Mouse (Mus musculus) midbrain, embryonic 13.5 days (tissue): ENCODE measurements around the gene 2010111I01Rik. TPM values are rescaled to one million over a fixed set of nuclear protein-coding genes. Genes with fewer than 3 reads are reported as not detected.

Experiments
- ATAC-seq: fragments of 200-750 bp; cut with Nextera tagmentation; 2 replicates; pipeline ENCODE4 v1.8.0; 2017; ENCODE audit warnings: mild to moderate bottlenecking, moderate TSS enrichment, moderate library complexity
- H3K27ac ChIP-seq: fragments of 300-500 bp; sonication (generic); 2 replicates; pipeline ENCODE4 v1.5.1; 2015; ENCODE audit warnings: inconsistent platforms, mild to moderate bottlenecking, moderate library complexity
- H3K27me3 ChIP-seq: fragments of 300-500 bp; sonication (generic); 2 replicates; pipeline ENCODE4 v1.6.1; 2015; ENCODE audit warnings: mild to moderate bottlenecking, inconsistent platforms
- H3K36me3 ChIP-seq: fragments of 300-500 bp; sonication (generic); 2 replicates; pipeline ENCODE4 v1.6.1; 2015; ENCODE audit warnings: mild to moderate bottlenecking, inconsistent platforms
- H3K4me1 ChIP-seq: fragments of 300-500 bp; sonication (generic); replicated peaks from 2 replicates; pipeline ENCODE4 v1.6.1; 2015; ENCODE audit warnings: inconsistent platforms
- H3K4me2 ChIP-seq: fragments of 300-500 bp; sonication (generic); replicated peaks from 2 replicates; pipeline ENCODE4 v1.6.1; 2015; ENCODE audit warnings: moderate library complexity, mild to moderate bottlenecking, inconsistent platforms
- H3K4me3 ChIP-seq: fragments of 300-500 bp; sonication (generic); replicated peaks from 2 replicates; pipeline ENCODE4 v1.5.1; 2015; ENCODE audit warnings: mild to moderate bottlenecking, inconsistent platforms
- H3K9ac ChIP-seq: fragments of 300-500 bp; sonication (generic); replicated peaks from 2 replicates; pipeline ENCODE4 v1.6.1; 2015; ENCODE audit warnings: mild to moderate bottlenecking, inconsistent platforms
- H3K9me3 ChIP-seq: fragments of 300-500 bp; sonication (generic); 2 replicates; pipeline ENCODE4 v1.6.1; 2016; ENCODE audit warnings: mild to moderate bottlenecking, inconsistent platforms
- WGBS: fragments of 180-500 bp; shearing (Covaris S2); methylation state at CpG from one replicate; pipeline ENCODE4 v1.1.7; 2015; 5-methylcytosine and 5-hydroxymethylcytosine counted together
- polyA plus RNA-seq: library from polyadenylated mRNA; unstranded; fragments of >200 nt; fragmentation: Nextera tagmentation; extraction: Ambion mirVana; gene quantifications from 2 replicates; pipeline ENCODE4 v1.2.1, GENCODE M21; 2015

2010111I01Rik gene
- polyA plus RNA-seq, 1 experiment from 2014 or later: 28.6 TPM

GRCm38 (mm10) chr13:63112598-63113372 is 148.1 kb downstream of the 2010111I01Rik start:
- Histone ChIP-seq H3K36me3 (no peaks in the 10 kb centered on the region), H3K27me3 (no peaks in the 10 kb centered on the region), H3K4me3 (no peak overlapping the region), H3K9ac (no peak overlapping the region), H3K4me1 (peaks cover 25% of the 10 kb centered on the region), H3K4me2 (no peak overlapping the region), H3K9me3 (no peaks in the 10 kb centered on the region), H3K27ac (peak overlapping the region; percentile 70)
- peak; percentile 83 for ATAC-seq
- WGBS: 32% methylated on average over 10 of the region's 10 CpGs

GRCm38 (mm10) chr13:63113881-63114301 is 149.2 kb downstream of the 2010111I01Rik start:
- Histone ChIP-seq H3K36me3 (no peaks in the 10 kb centered on the region), H3K9ac (no peak overlapping the region), H3K27ac (peak overlapping the region; percentile 45), H3K9me3 (no peaks in the 10 kb centered on the region), H3K4me3 (no peak overlapping the region), H3K4me2 (no peak overlapping the region), H3K27me3 (no peaks in the 10 kb centered on the region), H3K4me1 (peaks cover 25% of the 10 kb centered on the region)
- WGBS: 17% methylated on average over 4 of the region's 4 CpGs
- no peak for ATAC-seq

- Histone ChIP-seq H3K4me3 (no peak overlapping the region), H3K27me3 (no peaks in the 10 kb centered on the region), H3K36me3 (no peaks in the 10 kb centered on the region), H3K27ac (no peak overlapping the region), H3K9ac (no peak overlapping the region), H3K4me2 (no peak overlapping the region), H3K9me3 (no peaks in the 10 kb centered on the region), H3K4me1 (peaks cover 25% of the 10 kb centered on the region)
- 65% methylated on average over 3 of the region's 3 CpGs for WGBS
- no peak for ATAC-seq
Observed at GRCm38 (mm10) chr13:63115187-63115784, 150.6 kb downstream of the 2010111I01Rik start.

- no peak overlapping the region for H3K27ac ChIP-seq
- H3K4me2 ChIP-seq: no peak overlapping the region
- H3K9ac ChIP-seq: no peak overlapping the region
- H3K36me3 ChIP-seq: no peaks in the 10 kb centered on the region
- H3K27me3 ChIP-seq: no peaks in the 10 kb centered on the region
- H3K4me1 ChIP-seq: peaks cover 17% of the 10 kb centered on the region
- H3K9me3 ChIP-seq: no peaks in the 10 kb centered on the region
- no peak for ATAC-seq
- H3K4me3 ChIP-seq: no peak overlapping the region
- WGBS: 92% methylated on average over 3 of the region's 3 CpGs
Observed at GRCm38 (mm10) chr13:63117495-63118184, 152.9 kb downstream of the 2010111I01Rik start.

GRCm38 (mm10) chr13:63118682-63119081 is 154.0 kb downstream of the 2010111I01Rik start:
- 93% methylated on average over 3 of the region's 3 CpGs for WGBS
- Histone ChIP-seq H3K4me3 (no peak overlapping the region), H3K4me1 (peaks cover 9% of the 10 kb centered on the region), H3K36me3 (no peaks in the 10 kb centered on the region), H3K27me3 (no peaks in the 10 kb centered on the region), H3K9me3 (no peaks in the 10 kb centered on the region), H3K27ac (no peak overlapping the region), H3K4me2 (no peak overlapping the region), H3K9ac (no peak overlapping the region)
- no peak for ATAC-seq

GRCm38 (mm10) chr13:63120296-63120695 is 155.6 kb downstream of the 2010111I01Rik start:
- H3K4me3 ChIP-seq: no peak overlapping the region
- no peaks in the 10 kb centered on the region for H3K4me1 ChIP-seq
- WGBS: 94% methylated on average over 2 of the region's 2 CpGs
- H3K36me3 ChIP-seq: no peaks in the 10 kb centered on the region
- no peaks in the 10 kb centered on the region for H3K27me3 ChIP-seq
- no peak overlapping the region for H3K4me2 ChIP-seq
- no peak overlapping the region for H3K27ac ChIP-seq
- H3K9me3 ChIP-seq: no peaks in the 10 kb centered on the region
- no peak overlapping the region for H3K9ac ChIP-seq
- no peak for ATAC-seq

- ATAC-seq: no peak
- no peaks in the 10 kb centered on the region for H3K9me3 ChIP-seq
- no peak overlapping the region for H3K27ac ChIP-seq
- WGBS: 90% methylated on average over 4 of the region's 4 CpGs
- no peak overlapping the region for H3K4me3 ChIP-seq
- no peak overlapping the region for H3K4me2 ChIP-seq
- no peak overlapping the region for H3K9ac ChIP-seq
- H3K27me3 ChIP-seq: no peaks in the 10 kb centered on the region
- no peaks in the 10 kb centered on the region; the same call in 1 of the 2 replicates for H3K36me3 ChIP-seq
- no peaks in the 10 kb centered on the region for H3K4me1 ChIP-seq
Observed at GRCm38 (mm10) chr13:63121747-63122146, 157.1 kb downstream of the 2010111I01Rik start.

- Histone ChIP-seq H3K27ac (no peak overlapping the region), H3K9ac (no peak overlapping the region), H3K36me3 (peaks cover 6% of the 10 kb centered on the region), H3K9me3 (peaks cover 7% of the 10 kb centered on the region), H3K4me1 (no peaks in the 10 kb centered on the region), H3K27me3 (no peaks in the 10 kb centered on the region), H3K4me2 (no peak overlapping the region), H3K4me3 (no peak overlapping the region)
- 52% methylated on average over 3 of the region's 3 CpGs for WGBS
- no peak for ATAC-seq
Observed at GRCm38 (mm10) chr13:63126206-63126605, 161.5 kb downstream of the 2010111I01Rik start.

GRCm38 (mm10) chr13:63127516-63127915 is 162.8 kb downstream of the 2010111I01Rik start:
- H3K27me3 ChIP-seq: no peaks in the 10 kb centered on the region
- ATAC-seq: no peak
- H3K27ac ChIP-seq: no peak overlapping the region
- H3K36me3 ChIP-seq: peaks cover 6% of the 10 kb centered on the region
- WGBS: 89% methylated on average over 1 of the region's 1 CpGs
- no peaks in the 10 kb centered on the region for H3K4me1 ChIP-seq
- H3K9me3 ChIP-seq: peaks cover 7% of the 10 kb centered on the region
- no peak overlapping the region for H3K9ac ChIP-seq
- no peak overlapping the region for H3K4me2 ChIP-seq
- no peak overlapping the region for H3K4me3 ChIP-seq

- Histone ChIP-seq H3K4me1 (peaks cover 3% of the 10 kb centered on the region; the same call in 1 of the 2 replicates), H3K4me2 (no peak overlapping the region), H3K4me3 (no peak overlapping the region), H3K36me3 (no peaks in the 10 kb centered on the region), H3K9me3 (no peaks in the 10 kb centered on the region), H3K9ac (no peak overlapping the region), H3K27ac (no peak overlapping the region), H3K27me3 (no peaks in the 10 kb centered on the region)
- WGBS: 90% methylated on average over 5 of the region's 5 CpGs
- ATAC-seq: no peak
Observed at GRCm38 (mm10) chr13:63134879-63135421, 170.3 kb downstream of the 2010111I01Rik start.

GRCm38 (mm10) chr13:63135994-63136393 is 171.3 kb downstream of the 2010111I01Rik start:
- Histone ChIP-seq H3K4me1 (peaks cover 3% of the 10 kb centered on the region; the same call in 1 of the 2 replicates), H3K9ac (no peak overlapping the region), H3K27me3 (no peaks in the 10 kb centered on the region), H3K4me2 (no peak overlapping the region), H3K9me3 (no peaks in the 10 kb centered on the region), H3K36me3 (no peaks in the 10 kb centered on the region), H3K27ac (no peak overlapping the region), H3K4me3 (no peak overlapping the region)
- 95% methylated on average over 7 of the region's 7 CpGs for WGBS
- no peak for ATAC-seq

GRCm38 (mm10) chr13:63136775-63137174 is 172.1 kb downstream of the 2010111I01Rik start:
- no peak overlapping the region for H3K27ac ChIP-seq
- H3K27me3 ChIP-seq: no peaks in the 10 kb centered on the region
- no peak overlapping the region for H3K4me2 ChIP-seq
- no peak overlapping the region for H3K9ac ChIP-seq
- no peak overlapping the region for H3K4me3 ChIP-seq
- no peak for ATAC-seq
- H3K36me3 ChIP-seq: no peaks in the 10 kb centered on the region
- 69% methylated on average over 1 of the region's 1 CpGs for WGBS
- H3K9me3 ChIP-seq: no peaks in the 10 kb centered on the region
- H3K4me1 ChIP-seq: peaks cover 3% of the 10 kb centered on the region; the same call in 1 of the 2 replicates
